Mouse (Mus musculus) c-Kit-negative CD71-positive TER-119-positive erythroid progenitor cells, embryonic 14.5 days (primary cell): ENCODE results near the gene Tnni2.
A peak's percentile ranks its signal among the peaks of the same experiment; 100 is the strongest.
"Not testable (repeated sequence)": the region's sequence is repeated elsewhere in the genome, so short reads cannot be mapped to it uniquely, and the experiment has no call there.

ENCODE experiments used
- DNase-seq: peaks from one replicate; pipeline ENCODE4 v3.0.0-alpha.2; 2013; ENCODE audit warnings: low read depth, low spot score

Tnni2 gene

DNA sequence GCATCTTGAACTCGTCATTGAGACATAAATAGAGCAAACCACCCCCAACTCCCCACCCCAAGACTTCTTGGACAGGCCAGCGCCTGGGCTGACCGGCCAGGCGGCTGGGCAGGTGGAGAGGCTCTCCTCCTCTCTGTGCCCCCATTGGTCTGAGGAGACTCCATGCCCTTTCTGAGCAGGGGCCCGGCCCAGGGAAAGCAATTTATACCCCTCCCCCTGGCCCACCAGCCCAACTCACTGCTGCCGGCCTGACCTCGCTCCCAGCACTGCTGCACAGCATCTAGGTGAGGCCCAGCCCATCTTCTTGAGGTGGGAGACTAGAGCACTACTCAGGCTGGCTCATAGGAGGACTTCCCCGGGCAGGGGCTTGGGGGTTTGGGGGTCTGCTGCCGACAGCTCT, at the start of gene Tnni2:
Gene Tnni2 (plus strand): TSS at position 224 of the 400 bp plus-strand sequence.
- no peak for DNase-seq

DNA sequence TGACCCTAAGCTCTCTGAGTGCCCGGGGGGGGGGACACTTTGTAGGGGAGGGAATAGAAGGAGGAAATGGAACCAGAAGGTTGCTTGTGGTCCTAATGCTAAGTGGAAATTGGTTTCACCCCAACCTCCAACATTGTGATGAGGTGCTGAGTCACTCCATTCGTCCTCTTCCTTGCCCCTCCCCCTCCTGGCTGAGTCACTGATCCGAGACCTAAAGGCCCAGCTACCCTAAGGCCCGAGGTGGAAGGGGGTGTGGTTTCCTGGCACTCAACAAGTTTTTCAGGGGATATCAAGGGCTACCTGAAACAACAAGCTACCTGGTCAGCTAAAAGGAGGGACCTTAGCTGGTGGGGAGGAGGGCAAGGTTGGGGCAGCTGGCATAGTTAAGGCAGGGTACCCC, 48.4 kb upstream of the Tnni2 start:
- peak; percentile 92 for DNase-seq

DNA sequence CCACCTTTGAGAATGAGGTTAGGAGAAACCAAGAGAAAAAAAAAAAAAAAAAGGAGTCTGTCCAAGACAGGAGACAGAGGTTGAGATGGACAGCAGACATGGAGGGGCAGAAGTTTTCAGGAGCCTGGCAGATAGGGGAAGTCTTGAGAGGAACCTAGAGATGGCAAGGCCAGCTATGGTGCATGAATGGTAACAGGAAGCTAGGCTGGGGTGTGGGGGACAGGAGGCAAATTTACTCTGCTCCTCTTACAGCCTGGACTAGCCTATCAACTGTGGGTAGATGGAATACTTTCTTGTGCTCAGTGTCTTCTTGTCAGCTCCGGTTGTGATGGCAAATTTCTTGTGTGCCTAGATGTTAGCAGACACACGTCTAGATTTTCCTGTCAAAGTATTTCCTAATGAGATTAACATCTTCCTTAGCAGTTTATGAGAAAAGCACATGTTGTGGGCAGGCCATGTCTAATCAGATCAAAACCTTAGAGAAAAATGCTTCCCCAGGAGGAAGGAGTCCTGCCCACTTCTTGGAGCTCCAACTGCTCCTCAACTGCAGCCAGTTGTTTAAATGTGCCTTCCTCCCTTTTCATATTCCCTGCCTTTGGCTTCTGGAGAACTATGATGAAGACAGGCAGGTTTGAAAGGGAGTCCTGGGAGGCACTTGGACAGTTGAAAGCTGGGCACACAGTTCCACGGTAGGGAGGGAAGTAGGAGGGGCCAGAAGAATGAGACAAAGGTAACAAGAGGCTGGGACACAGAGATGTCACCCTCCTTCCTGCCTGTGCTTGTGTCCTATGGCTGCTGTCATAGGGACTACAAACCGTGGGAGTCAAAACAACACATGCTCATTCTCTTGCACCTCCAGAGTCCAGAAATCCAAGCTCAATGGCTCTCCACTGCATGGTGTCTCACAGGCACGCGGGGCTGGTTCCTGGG, 47.1 kb upstream of the Tnni2 start:
- no peak for DNase-seq

- DNase-seq: no peak
Observed at GRCm38 (mm10) chr7:142395472-142395871, 46.1 kb upstream of the Tnni2 start.

GRCm38 (mm10) chr7:142396611-142397010, 45.0 kb upstream of the Tnni2 start:
- DNase-seq: no peak

- DNase-seq: no peak
Observed at GRCm38 (mm10) chr7:142398052-142398451, 43.6 kb upstream of the Tnni2 start.

GRCm38 (mm10) chr7:142399250-142399649, 42.4 kb upstream of the Tnni2 start:
- DNase-seq: no peak

DNA sequence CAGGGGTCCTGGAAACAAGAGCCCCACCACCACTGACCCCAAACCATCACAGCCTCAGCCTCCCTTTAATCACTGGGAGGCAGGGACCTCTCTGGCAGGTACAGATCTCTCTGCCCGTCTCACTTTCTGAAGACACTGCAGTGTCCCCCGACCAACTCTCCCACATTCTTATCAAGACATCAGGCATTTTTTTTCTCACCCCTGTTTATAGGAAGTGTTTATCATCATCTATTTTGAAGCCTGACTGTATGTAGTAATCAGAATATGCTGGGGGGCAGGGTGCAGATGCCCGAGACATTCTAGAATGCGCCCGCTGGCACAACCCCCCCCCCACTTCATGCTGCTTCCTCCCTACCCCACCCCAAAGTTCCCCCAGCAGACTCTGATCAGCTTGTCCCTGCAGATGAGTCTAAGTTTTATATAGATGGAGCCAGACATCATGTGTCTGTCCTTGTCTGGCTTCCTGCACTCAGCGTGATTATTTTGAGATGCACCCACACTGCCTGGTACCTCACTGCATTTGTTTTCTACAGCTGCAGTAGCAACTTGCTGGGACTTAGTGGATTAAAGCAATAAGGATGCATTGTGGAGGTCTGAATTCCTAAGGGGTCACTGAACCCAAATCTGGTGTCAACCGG, 41.4 kb upstream of the Tnni2 start:
- no peak for DNase-seq

- DNase-seq: no peak
Observed at GRCm38 (mm10) chr7:142400750-142401142, 40.9 kb upstream of the Tnni2 start.

- no peak for DNase-seq
Observed at GRCm38 (mm10) chr7:142403591-142403990, 38.0 kb upstream of the Tnni2 start.

DNA sequence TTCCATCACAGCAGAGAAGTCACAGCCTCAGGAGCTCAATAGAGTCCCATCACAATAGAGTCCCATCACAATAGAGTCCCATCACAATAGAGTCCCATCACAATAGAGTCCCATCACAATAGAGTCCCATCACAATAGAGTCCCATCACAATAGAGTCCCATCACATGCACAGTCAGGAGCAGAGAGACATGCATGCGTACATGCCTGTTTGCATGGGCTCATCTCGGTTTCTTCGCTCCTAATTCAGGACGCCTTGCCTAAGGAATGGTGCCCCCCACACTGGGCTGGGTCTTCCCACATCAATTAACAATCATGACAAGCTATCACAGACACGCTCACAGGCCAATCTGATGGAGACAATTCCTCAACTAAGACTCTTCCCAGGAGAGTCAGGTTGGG, 36.5 kb upstream of the Tnni2 start:
- DNase-seq: not testable (repeated sequence)

- no peak for DNase-seq
Observed at GRCm38 (mm10) chr7:142407935-142408334, 33.7 kb upstream of the Tnni2 start.

GRCm38 (mm10) chr7:142408686-142409085, 32.9 kb upstream of the Tnni2 start:
- no peak for DNase-seq

GRCm38 (mm10) chr7:142409603-142410002, 32.0 kb upstream of the Tnni2 start:
- no peak for DNase-seq

DNA sequence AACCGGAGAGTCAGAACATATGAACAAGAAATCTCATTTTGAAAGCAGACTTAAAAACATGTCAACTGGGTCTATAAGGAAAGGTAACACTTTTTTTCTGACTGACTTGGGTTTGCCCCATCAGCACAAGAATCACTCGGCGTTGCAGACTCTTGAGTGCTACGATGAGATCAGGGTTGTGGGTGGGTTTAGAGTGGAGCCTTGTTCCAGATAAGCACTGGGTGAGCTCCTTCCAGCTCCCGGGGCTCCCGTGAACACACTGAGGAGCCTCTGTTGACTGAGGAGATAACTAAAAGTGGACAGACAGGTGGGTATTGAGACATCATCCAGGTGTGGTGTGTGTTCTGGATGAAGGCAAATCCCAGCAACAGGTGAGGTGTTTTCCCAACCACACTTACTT, 28.3 kb upstream of the Tnni2 start:
- DNase-seq: no peak

DNA sequence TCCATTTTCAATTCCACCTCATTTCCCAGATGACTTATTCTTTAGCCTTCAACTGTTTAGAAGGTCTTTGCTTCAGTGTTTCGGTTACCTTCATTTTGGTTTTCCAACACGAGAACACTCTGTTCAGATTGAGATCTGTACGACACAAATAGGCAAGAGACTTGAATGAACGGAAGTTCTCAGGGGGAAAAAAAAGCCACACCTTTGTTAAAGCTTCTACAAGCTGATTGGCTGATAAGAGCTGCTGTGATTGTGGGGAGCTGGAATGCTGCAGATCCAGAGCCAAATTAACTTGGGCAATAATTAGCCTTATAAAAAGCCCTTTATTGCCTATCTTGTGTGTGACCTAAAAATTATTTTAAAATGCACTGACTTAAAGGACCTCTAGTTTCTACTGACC, 26.3 kb upstream of the Tnni2 start:
- no peak for DNase-seq

DNA sequence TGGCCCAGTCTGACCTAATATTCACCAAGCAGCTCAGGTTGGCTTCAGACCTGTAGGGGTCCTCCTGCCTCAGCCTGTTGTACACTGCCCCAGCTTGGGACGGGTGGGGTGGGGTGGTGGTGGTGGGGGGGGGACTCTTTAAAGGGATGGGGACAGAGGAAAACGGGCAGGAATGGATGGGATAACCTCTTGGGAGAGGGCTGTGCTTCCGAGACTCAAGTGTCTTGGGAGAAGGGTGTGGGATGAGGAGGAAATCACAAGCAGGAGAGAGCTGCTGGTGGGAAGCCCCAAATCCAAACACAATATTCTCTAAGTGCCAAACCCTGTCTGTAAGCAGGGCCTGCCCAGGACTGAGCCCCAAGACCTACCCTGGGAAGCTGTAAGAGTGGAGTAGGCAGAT, 25.4 kb upstream of the Tnni2 start:
- no peak for DNase-seq

DNA sequence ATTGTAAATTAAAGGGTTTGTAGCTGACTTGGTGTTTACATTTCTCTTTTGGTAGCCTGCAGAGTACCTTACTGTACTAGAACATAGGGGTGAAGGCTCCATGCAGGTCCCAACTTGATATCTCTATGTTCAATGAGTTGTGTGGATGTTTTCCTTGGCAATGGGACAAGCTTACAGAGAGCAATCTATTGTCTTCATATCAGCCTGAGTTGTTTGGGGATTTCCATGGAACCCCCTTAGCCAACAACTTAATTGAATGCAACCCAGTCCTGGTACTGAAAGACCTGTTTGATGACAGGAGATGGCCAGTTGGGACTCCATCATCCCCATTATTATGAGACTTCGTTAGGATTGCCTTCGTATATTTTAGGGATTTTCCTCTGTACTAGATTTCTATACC, 23.6 kb upstream of the Tnni2 start:
- no peak for DNase-seq

DNA sequence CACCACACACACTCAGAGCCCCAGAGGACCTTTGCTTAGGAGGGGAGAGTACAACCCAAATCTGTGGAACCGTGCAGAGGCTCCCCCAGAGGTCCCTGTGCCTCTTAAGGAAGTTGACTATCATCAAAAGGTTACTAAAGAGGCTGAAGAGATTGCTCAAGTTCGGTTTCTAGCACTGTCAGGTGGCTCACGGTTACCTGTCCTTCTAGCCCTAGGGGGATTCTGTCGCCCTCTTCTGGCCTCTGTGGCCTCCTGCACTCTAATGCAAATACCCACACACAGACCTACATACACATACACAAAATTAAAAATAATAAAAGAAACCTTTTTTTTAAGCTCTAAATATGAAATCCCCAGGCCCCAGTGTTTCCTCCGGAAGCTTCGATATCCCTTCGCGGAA, 22.9 kb upstream of the Tnni2 start:
- no peak for DNase-seq

DNA sequence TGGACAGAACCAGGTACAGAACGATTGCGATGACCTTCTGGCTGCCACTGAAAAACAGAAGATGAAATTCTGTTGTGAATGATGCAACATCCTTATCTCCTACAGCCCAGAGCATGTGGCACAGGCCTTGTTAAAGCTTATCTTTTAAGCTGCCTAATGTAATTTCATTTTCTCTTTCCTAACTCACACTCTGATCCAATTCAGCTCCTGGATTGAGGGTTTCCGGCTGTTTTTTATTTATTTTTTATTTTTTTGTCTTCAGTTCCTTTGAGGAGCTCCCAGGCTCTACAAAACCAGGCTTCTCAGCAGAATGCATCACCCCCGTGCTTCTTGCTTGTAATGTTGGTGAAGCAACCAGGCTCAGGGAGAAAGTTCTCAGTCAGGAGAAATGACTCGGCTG, 21.7 kb upstream of the Tnni2 start:
- peak; percentile 56 for DNase-seq

DNA sequence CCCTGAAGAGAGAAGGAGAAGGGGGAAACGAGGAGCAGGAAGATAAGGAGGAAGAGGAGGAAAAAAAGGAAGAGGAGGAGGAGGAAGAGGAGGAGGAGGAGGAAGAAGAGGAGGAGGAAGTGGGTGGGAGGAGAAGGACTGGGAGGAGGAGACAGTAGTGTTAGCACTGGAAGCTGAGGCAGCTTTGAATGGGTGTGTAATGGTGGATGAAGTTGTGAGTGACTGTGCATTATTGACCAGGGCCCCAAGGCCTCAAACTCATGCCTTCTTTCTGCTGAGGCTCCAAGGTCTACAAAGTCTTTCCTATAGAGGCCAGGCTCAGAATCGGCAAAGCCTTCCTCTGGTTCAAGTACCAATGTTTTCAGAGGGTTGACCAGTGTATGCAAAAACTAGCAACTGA, 19.8 kb upstream of the Tnni2 start:
- peak; percentile 40 for DNase-seq

GRCm38 (mm10) chr7:142425641-142426213, 15.9 kb upstream of the Tnni2 start:
- DNase-seq: no peak

GRCm38 (mm10) chr7:142428213-142428612, 13.4 kb upstream of the Tnni2 start:
- no peak for DNase-seq
